Mouse (Mus musculus) heart, postnatal 0 days (tissue): ENCODE results near the gene Cstf1. TPM values are rescaled to one million over a fixed set of nuclear protein-coding genes. Genes with fewer than 3 reads are reported as not detected.

ENCODE experiments used
- ATAC-seq: fragments of 200-750 bp; cut with Nextera tagmentation; 2 replicates; pipeline ENCODE4 v1.8.0; 2017; ENCODE audit warnings: low read depth, moderate number of reproducible peaks, moderate library complexity; ENCODE audit not compliant: insufficient read depth
- DNase-seq: peaks from one replicate; pipeline ENCODE4 v3.0.0-alpha.2; 2016; ENCODE audit warnings: low spot score
- H3K27ac ChIP-seq: fragments of 300-500 bp; sonication (generic); 2 replicates; pipeline ENCODE4 v1.5.1; 2014; ENCODE audit warnings: low read depth, mild to moderate bottlenecking
- H3K27me3 ChIP-seq: fragments of 300-500 bp; sonication (generic); 2 replicates; pipeline ENCODE4 v1.6.1; 2014; ENCODE audit warnings: low read length, mixed read lengths; ENCODE audit not compliant: control insufficient read depth, insufficient read depth
- H3K36me3 ChIP-seq: fragments of 300-500 bp; sonication (generic); replicated peaks from 2 replicates; pipeline ENCODE4 v1.6.1; 2014; ENCODE audit warnings: low read length, mixed read lengths; ENCODE audit not compliant: control insufficient read depth, insufficient read depth
- H3K4me1 ChIP-seq: fragments of 300-500 bp; sonication (generic); 2 replicates; pipeline ENCODE4 v1.6.1; 2014; ENCODE audit warnings: antibody characterized with exemption; ENCODE audit not compliant: control insufficient read depth, insufficient read depth
- H3K4me2 ChIP-seq: fragments of 300-500 bp; sonication (generic); 2 replicates; pipeline ENCODE4 v1.6.1; 2014; ENCODE audit warnings: low read depth, mild to moderate bottlenecking, low read length, moderate library complexity
- H3K4me3 ChIP-seq: fragments of 300-500 bp; sonication (generic); 2 replicates; pipeline ENCODE4 v1.5.1; 2014; ENCODE audit warnings: low read depth, low read length
- H3K9ac ChIP-seq: fragments of 300-500 bp; sonication (generic); replicated peaks from 2 replicates; pipeline ENCODE4 v1.6.1; 2014; ENCODE audit warnings: low read depth, low read length, mixed read lengths
- H3K9me3 ChIP-seq: fragments of 300-500 bp; sonication (generic); replicated peaks from 2 replicates; pipeline ENCODE4 v1.6.1; 2016; ENCODE audit warnings: low read length; ENCODE audit not compliant: control insufficient read depth
- CTCF ChIP-seq: IDR thresholded peaks from 2 replicates; pipeline ENCODE4 v1.5.1; 2016; ENCODE audit warnings: antibody characterized with exemption, control low read depth, low read depth
- EP300 ChIP-seq: IDR thresholded peaks from 2 replicates; pipeline ENCODE4 v1.6.1; 2016; ENCODE audit warnings: antibody characterized with exemption, low read depth
- WGBS: fragments of 180-500 bp; shearing (Covaris S2); extraction: QIAGEN DNeasy Blood & Tissue Kit; methylation state at CpG from one replicate; pipeline ENCODE4 v1.1.7; 2014; 5-methylcytosine and 5-hydroxymethylcytosine counted together
- polyA plus RNA-seq: library from polyadenylated mRNA; unstranded; fragments of >200 nt; fragmentation: Nextera tagmentation; extraction: Ambion mirVana; gene quantifications from 2 replicates; pipeline ENCODE4 v1.2.1, GENCODE M21; 2015
- total RNA-seq: library from RNA; depleted of rRNA; stranded (reverse); fragments of >200 nt; gene quantifications from 2 replicates; pipeline ENCODE4 v1.2.3, GENCODE M21; 2014; ENCODE audit warnings: low replicate concordance; rRNA removed

Cstf1 gene
- total RNA-seq, result 24.0 and 39.0 TPM in 2 replicates
- polyA plus RNA-seq, result 18.9 and 20.3 TPM in 2 replicates

- Histone ChIP-seq H3K4me2 (peak within 1 kb of the TSS; percentile 98), H3K4me3 (peak within 1 kb of the TSS; percentile 99), H3K9me3 (no peaks in the 10 kb centered on the region), H3K36me3 (peaks cover 45% of the 10 kb centered on the region), H3K4me1 (peaks cover 14% of the 10 kb centered on the region), H3K27ac (peak within 1 kb of the TSS; percentile 87), H3K27me3 (no peaks in the 10 kb centered on the region), H3K9ac (peak within 1 kb of the TSS; percentile 98)
- WGBS, result under 1% methylated on average over 66 of the region's 66 CpGs
- ATAC-seq, result peak; percentile 98
- peak; percentile 94 for DNase-seq
- TF ChIP-seq EP300, result 0 out of 2 replicates have a peak, but pooled peaks have one; percentile 52
- no peak for TF ChIP-seq CTCF
Observed at GRCm38 (mm10) chr2:172370411-172371223, at the start of gene Cstf1, which contains the start of gene Aurka. Gene Cstf1 (plus strand): TSS chr2:172370681. Gene Aurka (minus strand): TSS chr2:172370535.

- Histone ChIP-seq H3K4me1 (no peaks in the 10 kb centered on the region), H3K9me3 (no peaks in the 10 kb centered on the region), H3K9ac (no peak overlapping the region), H3K4me3 (no peak overlapping the region), H3K27ac (no peak overlapping the region), H3K36me3 (no peaks in the 10 kb centered on the region), H3K4me2 (no peak overlapping the region), H3K27me3 (no peaks in the 10 kb centered on the region)
- 19% methylated on average over 9 of the region's 9 CpGs for WGBS
- no peak for TF ChIP-seq CTCF
- no peak for TF ChIP-seq EP300
- DNase-seq (peak; percentile 22), ATAC-seq (no peak)
Observed at GRCm38 (mm10) chr2:172320878-172321277, 49.6 kb upstream of the Cstf1 start.

GRCm38 (mm10) chr2:172328248-172328647, 42.2 kb upstream of the Cstf1 start:
- 0 out of 2 replicates have a peak, but pooled peaks cover 7% of the 10 kb centered on the region for H3K27me3 ChIP-seq
- H3K36me3 ChIP-seq, result no peaks in the 10 kb centered on the region
- no peak overlapping the region for H3K4me3 ChIP-seq
- 42% methylated on average over 8 of the region's 8 CpGs for WGBS
- H3K4me2 ChIP-seq, result no peak overlapping the region
- H3K27ac ChIP-seq, result no peak overlapping the region
- DNase-seq (no peak), ATAC-seq (no peak)
- no peak for TF ChIP-seq EP300
- no peak for TF ChIP-seq CTCF
- no peaks in the 10 kb centered on the region for H3K4me1 ChIP-seq
- H3K9me3 ChIP-seq, result no peaks in the 10 kb centered on the region
- H3K9ac ChIP-seq, result no peak overlapping the region

- no peak overlapping the region for H3K27ac ChIP-seq
- ATAC-seq (no peak), DNase-seq (no peak)
- 6% methylated on average over 13 of the region's 13 CpGs for WGBS
- 0 out of 2 replicates have a peak, but pooled peaks cover 7% of the 10 kb centered on the region for H3K27me3 ChIP-seq
- no peaks in the 10 kb centered on the region for H3K36me3 ChIP-seq
- H3K4me1 ChIP-seq, result no peaks in the 10 kb centered on the region
- H3K4me3 ChIP-seq, result no peak overlapping the region
- no peak overlapping the region for H3K4me2 ChIP-seq
- TF ChIP-seq CTCF (peak; percentile 82), EP300 (no peak)
- H3K9ac ChIP-seq, result no peak overlapping the region
- H3K9me3 ChIP-seq, result no peaks in the 10 kb centered on the region
Observed at GRCm38 (mm10) chr2:172329179-172329578, 41.3 kb upstream of the Cstf1 start.

- no peaks in the 10 kb centered on the region for H3K4me1 ChIP-seq
- H3K27ac ChIP-seq, result no peak overlapping the region
- H3K9me3 ChIP-seq, result no peaks in the 10 kb centered on the region
- H3K27me3 ChIP-seq, result no peaks in the 10 kb centered on the region
- DNase-seq (no peak), ATAC-seq (no peak)
- WGBS, result 79% methylated on average over 19 of the region's 19 CpGs
- no peak overlapping the region for H3K4me2 ChIP-seq
- no peak overlapping the region for H3K9ac ChIP-seq
- H3K4me3 ChIP-seq, result no peak overlapping the region
- TF ChIP-seq EP300 (no peak), CTCF (no peak)
- H3K36me3 ChIP-seq, result no peaks in the 10 kb centered on the region
Observed at GRCm38 (mm10) chr2:172338206-172338942, 32.1 kb upstream of the Cstf1 start.
